Mouse (Mus musculus): ENCODE data around the gene 5430427O19Rik. TPM values are rescaled to one million over a fixed set of nuclear protein-coding genes. Genes with fewer than 3 reads are reported as not detected.

5430427O19Rik gene
- total RNA-seq (2017): 36.4 to 45.0 TPM (median 36.7 TPM) in 3 replicates

DNA sequence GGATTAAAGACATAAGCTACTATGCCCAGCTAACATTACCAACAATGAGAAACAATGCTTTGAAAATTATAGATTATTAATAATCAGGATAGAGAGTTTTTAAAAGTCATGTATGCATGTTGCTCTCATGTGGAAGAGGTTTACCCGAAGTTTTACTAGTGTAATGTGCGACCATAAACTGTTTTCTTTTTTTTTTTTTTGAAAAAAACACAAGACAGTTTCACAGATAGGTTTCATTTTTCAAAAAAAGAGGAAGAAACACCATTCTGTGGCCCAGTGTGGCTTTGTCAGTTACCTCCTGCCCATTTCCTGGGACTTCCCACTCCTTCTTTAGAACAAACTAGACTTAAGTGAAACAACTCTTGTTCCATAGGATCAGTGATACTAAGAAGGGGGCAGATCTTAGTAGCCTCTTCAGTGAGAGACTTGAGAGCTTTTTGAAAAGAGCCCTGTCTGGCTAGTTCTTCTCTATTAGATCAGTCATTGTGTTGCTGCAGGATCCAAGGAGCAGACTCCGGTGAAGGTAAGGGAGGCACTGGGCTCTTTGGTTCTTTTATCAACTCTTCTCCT is at the start of gene 5430427O19Rik:
Gene 5430427O19Rik (plus strand): TSS at position 441 of the 570 bp plus-strand sequence.
- ATAC-seq (replicated peaks; ENCODE audit: insufficient number of reproducible peaks, low FRiP score, low TSS enrichment, poor library complexity, severe bottlenecking): peak; percentile 83

GRCm38 (mm10) chrX:85827719-85828453 is 42.3 kb upstream of the 5430427O19Rik start:
- peak; percentile 50; the same call in 1 of the 2 replicates for ATAC-seq (replicated peaks; ENCODE audit: insufficient number of reproducible peaks, low FRiP score, low TSS enrichment, poor library complexity, severe bottlenecking)

- no peak for ATAC-seq (replicated peaks; ENCODE audit: insufficient number of reproducible peaks, low FRiP score, low TSS enrichment, poor library complexity, severe bottlenecking)
These were observed 41.2 kb upstream of the 5430427O19Rik start for GRCm38 (mm10) chrX:85829000-85829399.

GRCm38 (mm10) chrX:85839174-85839573 is 31.0 kb upstream of the 5430427O19Rik start:
- no peak for ATAC-seq (replicated peaks; ENCODE audit: insufficient number of reproducible peaks, low FRiP score, low TSS enrichment, poor library complexity, severe bottlenecking)

DNA sequence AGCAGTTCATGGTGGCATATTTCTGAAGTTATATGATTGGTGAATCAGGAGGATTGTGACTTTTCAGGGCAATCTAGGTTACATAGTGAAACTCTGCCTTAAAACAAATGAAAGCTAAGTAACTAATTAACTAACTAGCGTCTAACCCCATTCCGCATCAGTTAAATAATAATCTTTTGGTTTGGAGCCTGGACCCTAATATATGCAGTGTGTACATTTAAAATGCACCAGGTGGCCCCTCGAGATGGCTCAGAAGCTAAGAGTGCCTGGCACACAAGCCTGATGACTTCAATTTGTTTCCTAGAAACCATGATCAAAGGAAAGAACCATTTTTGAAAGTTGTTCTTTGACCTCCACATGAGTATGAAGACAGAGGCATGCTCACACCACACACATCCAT is 14.2 kb upstream of the 5430427O19Rik start:
- no peak for ATAC-seq (replicated peaks; ENCODE audit: insufficient number of reproducible peaks, low FRiP score, low TSS enrichment, poor library complexity, severe bottlenecking)

DNA sequence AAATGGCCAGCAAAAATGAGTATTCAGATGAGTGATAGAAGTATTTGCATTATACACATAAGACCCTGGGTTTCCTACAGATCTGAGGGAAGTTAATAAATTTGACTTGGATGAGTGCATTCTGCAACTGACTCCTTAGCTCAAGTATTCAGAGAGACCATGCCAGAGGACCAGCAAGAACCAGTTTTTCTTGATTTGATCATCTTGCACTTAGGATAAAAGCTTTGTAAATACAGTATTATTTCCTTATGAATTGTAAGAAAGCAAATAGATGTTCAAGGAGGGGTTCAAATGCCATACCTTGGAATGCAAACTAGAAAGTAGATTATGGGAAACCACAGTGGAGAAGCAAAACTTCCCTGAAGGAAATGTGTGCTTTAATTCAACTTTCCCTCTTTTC is 13.0 kb upstream of the 5430427O19Rik start:
- ATAC-seq (replicated peaks; ENCODE audit: insufficient number of reproducible peaks, low FRiP score, low TSS enrichment, poor library complexity, severe bottlenecking): no peak

DNA sequence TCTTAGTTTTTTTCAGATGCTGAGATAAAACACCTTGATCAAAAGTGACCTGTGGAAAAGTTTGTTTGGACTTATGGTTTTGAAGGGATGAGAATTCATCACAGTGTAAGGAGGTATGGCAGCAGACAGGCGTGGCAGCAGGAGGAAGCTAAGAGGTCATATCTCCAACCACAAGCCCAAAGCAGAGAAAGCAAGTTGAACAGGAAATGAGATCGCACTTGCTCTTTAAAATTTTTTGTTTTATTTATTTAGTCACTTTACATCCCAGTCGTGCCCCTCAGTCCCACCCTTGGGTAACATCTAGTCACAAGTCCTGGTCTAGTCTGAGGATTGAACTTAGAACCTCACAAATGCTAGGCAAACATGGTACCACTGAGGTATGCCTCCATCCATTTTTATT is 2.1 kb upstream of the 5430427O19Rik start:
- ATAC-seq (replicated peaks; ENCODE audit: insufficient number of reproducible peaks, low FRiP score, low TSS enrichment, poor library complexity, severe bottlenecking): no peak; the same call in 1 of the 2 replicates

GRCm38 (mm10) chrX:85871371-85872056 is 1.4 kb downstream of the 5430427O19Rik start:
- ATAC-seq (replicated peaks; ENCODE audit: insufficient number of reproducible peaks, low FRiP score, low TSS enrichment, poor library complexity, severe bottlenecking): 0 out of 2 replicates have a peak, but pooled peaks have one; percentile 40

- no peak for ATAC-seq (replicated peaks; ENCODE audit: insufficient number of reproducible peaks, low FRiP score, low TSS enrichment, poor library complexity, severe bottlenecking)
These were observed 4.2 kb downstream of the 5430427O19Rik start for GRCm38 (mm10) chrX:85874367-85874766.

GRCm38 (mm10) chrX:85875951-85876350 is 5.8 kb downstream of the 5430427O19Rik start:
- ATAC-seq (replicated peaks; ENCODE audit: insufficient number of reproducible peaks, low FRiP score, low TSS enrichment, poor library complexity, severe bottlenecking): no peak

- ATAC-seq (replicated peaks; ENCODE audit: insufficient number of reproducible peaks, low FRiP score, low TSS enrichment, poor library complexity, severe bottlenecking): no peak
These were observed 7.6 kb downstream of the 5430427O19Rik start for GRCm38 (mm10) chrX:85877747-85878146.

- ATAC-seq (replicated peaks; ENCODE audit: insufficient number of reproducible peaks, low FRiP score, low TSS enrichment, poor library complexity, severe bottlenecking): no peak
These were observed 8.1 kb downstream of the 5430427O19Rik start for GRCm38 (mm10) chrX:85878293-85878692.

DNA sequence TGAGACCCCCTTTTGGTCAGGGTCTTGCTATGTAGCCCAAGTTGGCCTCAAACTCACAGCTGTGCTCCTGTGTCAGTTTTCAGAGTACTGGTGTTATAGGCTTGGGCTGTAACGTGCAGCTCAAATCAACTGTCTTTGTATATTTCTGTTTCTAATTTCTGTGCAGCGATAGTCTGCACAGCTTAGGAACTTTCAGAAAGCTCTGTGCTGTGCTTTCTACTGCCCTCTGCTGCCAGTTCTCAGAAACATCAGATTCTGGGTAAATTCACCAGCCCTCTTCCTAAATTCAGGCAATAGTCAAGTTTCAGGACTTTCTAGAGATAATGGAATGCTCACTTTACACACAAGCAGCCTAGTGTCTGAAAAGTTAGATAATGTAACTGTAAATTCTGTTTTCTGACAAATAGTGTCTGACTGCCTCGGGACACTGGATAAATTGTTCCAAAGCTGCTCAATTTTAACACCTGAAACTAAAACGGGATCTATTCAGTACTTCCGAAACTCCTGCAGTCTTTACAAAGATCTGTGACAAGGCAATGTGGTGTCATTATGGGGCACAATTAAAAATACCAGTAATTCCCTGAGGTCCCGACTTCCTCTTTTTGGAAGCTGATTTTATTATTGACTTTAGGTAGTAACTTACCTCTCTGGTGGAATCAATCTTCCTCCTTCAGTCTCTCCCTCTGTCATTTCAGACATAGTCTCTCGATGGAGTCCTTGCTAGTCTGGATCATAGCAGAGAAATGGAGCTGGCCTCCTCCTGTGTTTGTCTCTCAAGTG is 9.2 kb downstream of the 5430427O19Rik start:
- ATAC-seq (replicated peaks; ENCODE audit: insufficient number of reproducible peaks, low FRiP score, low TSS enrichment, poor library complexity, severe bottlenecking): 0 out of 2 replicates have a peak, but pooled peaks have one; percentile 43

DNA sequence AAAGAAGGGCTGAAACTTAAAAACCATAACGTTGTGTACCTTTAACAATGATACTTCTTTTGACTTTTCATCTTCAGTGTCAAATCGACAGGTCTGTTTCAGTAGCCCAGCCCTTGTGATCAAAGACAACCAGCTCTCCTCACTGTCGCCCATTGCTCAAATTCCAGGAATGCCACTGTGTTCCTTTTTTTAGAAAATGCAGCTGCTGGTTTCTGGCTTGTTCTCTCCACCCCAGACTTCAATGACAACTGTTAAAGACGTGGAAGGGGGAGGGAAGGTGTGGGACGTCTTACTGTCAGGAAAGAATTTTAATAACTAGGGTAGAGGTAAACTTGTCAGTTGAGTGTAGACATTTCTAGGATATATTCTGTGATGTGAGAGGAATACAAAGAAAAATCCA is 16.5 kb downstream of the 5430427O19Rik start:
- ATAC-seq (replicated peaks; ENCODE audit: insufficient number of reproducible peaks, low FRiP score, low TSS enrichment, poor library complexity, severe bottlenecking): no peak

DNA sequence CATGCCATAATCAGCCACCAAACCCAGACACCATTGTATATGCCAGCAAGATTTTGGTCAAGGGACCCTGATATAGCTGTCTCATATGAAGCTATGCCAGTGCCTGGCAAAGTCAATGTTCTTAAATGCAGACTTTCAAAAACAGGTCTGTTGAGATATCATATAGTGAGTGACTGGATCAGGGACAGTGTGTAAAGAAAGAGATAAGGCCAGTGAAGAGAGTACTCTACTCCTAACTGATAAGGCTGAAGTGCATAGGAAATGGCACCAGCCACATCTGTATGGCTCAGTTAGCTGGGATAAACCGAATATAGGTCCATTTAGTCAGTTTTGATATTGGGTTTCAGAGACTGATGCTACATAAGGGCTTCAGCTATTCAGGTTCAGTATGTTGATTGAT is 31.0 kb downstream of the 5430427O19Rik start:
- no peak for ATAC-seq (replicated peaks; ENCODE audit: insufficient number of reproducible peaks, low FRiP score, low TSS enrichment, poor library complexity, severe bottlenecking)

- ATAC-seq (replicated peaks; ENCODE audit: insufficient number of reproducible peaks, low FRiP score, low TSS enrichment, poor library complexity, severe bottlenecking): peak; percentile 76
These were observed 48.9 kb downstream of the 5430427O19Rik start for GRCm38 (mm10) chrX:85919034-85919433.

GRCm38 (mm10) chrX:85932991-85933390 is 62.8 kb downstream of the 5430427O19Rik start:
- ATAC-seq (replicated peaks; ENCODE audit: insufficient number of reproducible peaks, low FRiP score, low TSS enrichment, poor library complexity, severe bottlenecking): no peak

Data from monocyte, adult 5-6 weeks (primary cell).